Mouse (Mus musculus) midbrain, embryonic 10.5 days (tissue): Measurements from ENCODE around the gene Lemd1. TPM values are rescaled to one million over a fixed set of nuclear protein-coding genes. Genes with fewer than 3 reads are reported as not detected.
"Not testable (repeated sequence)": the region's sequence is repeated elsewhere in the genome, so short reads cannot be mapped to it uniquely, and the experiment has no call there.

Experiments used
- DNase-seq: peaks from one replicate; pipeline ENCODE4 v3.0.0-alpha.2; 2017; ENCODE audit warnings: low spot score
- H3K27ac ChIP-seq: fragments of 300-500 bp; sonication (generic); replicated peaks from 2 replicates; pipeline ENCODE4 v1.5.1; 2016; ENCODE audit warnings: mild to moderate bottlenecking
- H3K27me3 ChIP-seq: fragments of 300-500 bp; sonication (generic); 2 replicates; pipeline ENCODE4 v1.6.1; 2016; ENCODE audit warnings: low read depth, mild to moderate bottlenecking; ENCODE audit not compliant: poor library complexity, severe bottlenecking
- H3K36me3 ChIP-seq: fragments of 300-500 bp; sonication (generic); 2 replicates; pipeline ENCODE4 v1.6.1; 2016; ENCODE audit warnings: mild to moderate bottlenecking, moderate library complexity
- H3K4me1 ChIP-seq: fragments of 300-500 bp; sonication (generic); 2 replicates; pipeline ENCODE4 v1.6.1; 2016
- H3K4me3 ChIP-seq: fragments of 300-500 bp; sonication (generic); 2 replicates; pipeline ENCODE4 v1.5.1; 2016; ENCODE audit warnings: mild to moderate bottlenecking, moderate library complexity
- H3K9me3 ChIP-seq: fragments of 300-500 bp; sonication (generic); replicated peaks from 2 replicates; pipeline ENCODE4 v1.6.1; 2016; ENCODE audit warnings: mild to moderate bottlenecking
- WGBS: fragments of 180-500 bp; shearing (Covaris S2); methylation state at CpG from one replicate; pipeline ENCODE4 v1.1.7; 2016; 5-methylcytosine and 5-hydroxymethylcytosine counted together
- polyA plus RNA-seq: library from polyadenylated mRNA; unstranded; fragments of >200 nt; fragmentation: Nextera tagmentation; extraction: Ambion mirVana; gene quantifications from 2 replicates; pipeline ENCODE4 v1.2.1, GENCODE M21; 2016

Lemd1 gene
- polyA plus RNA-seq, 1 experiment from 2014 or later: 6.2 TPM

DNA sequence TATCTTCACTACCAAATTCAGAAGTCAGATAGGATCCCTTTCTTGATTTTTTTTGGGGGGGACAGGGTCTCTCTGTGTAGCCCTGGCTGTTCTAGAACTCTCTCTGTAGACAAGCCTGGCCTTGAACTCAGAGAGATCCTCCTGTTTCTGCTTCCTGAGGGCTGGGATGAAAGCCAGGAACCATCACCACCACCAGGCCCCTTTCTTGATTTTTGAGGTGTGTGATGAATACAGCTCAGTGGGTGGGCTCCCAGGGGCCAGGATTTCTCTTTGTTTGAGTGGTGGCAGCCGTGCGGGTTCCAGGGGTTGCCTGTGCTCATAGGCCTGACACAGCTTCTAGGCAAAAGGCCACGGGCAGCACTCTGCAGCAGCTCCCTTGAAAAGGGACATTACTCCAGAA, 80.0 kb downstream of the Lemd1 start:
- 83% methylated on average over 3 of the region's 3 CpGs for WGBS
- Histone ChIP-seq H3K36me3 (no peaks in the 10 kb centered on the region), H3K27ac (no peak overlapping the region), H3K9me3 (no peaks in the 10 kb centered on the region), H3K4me3 (no peak overlapping the region), H3K27me3 (no peaks in the 10 kb centered on the region), H3K4me1 (peaks cover 28% of the 10 kb centered on the region)
- no peak for DNase-seq

DNA sequence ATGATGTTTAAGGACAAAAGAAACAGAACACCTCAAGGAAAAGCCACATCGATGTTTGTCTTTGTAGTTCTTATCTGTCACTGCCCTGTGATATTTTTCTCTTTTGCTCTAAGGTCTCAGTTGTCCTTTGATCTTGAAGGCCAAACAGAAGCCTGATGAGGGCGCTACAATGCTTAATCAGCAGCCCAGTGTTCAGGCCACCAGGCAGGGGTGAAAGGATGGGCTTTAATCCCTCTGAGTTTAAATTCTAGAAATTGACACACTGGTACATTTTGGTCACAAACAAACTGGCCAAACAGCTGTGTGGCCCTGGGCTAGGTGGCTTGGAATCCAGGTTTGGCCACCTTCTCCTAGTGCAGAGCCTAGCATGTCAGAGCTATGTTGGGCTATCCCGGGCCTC, 85.5 kb downstream of the Lemd1 start:
- no peak for DNase-seq
- no peak overlapping the region for H3K4me3 ChIP-seq
- 0 out of 2 replicates have a peak overlapping the region, but pooled peaks have one; percentile 9 for H3K27ac ChIP-seq
- H3K4me1 ChIP-seq: peaks cover 18% of the 10 kb centered on the region
- no peaks in the 10 kb centered on the region for H3K9me3 ChIP-seq
- 76% methylated on average over 3 of the region's 3 CpGs for WGBS
- H3K27me3 ChIP-seq: peaks cover 5% of the 10 kb centered on the region; the same call in 1 of the 2 replicates
- no peaks in the 10 kb centered on the region for H3K36me3 ChIP-seq

DNA sequence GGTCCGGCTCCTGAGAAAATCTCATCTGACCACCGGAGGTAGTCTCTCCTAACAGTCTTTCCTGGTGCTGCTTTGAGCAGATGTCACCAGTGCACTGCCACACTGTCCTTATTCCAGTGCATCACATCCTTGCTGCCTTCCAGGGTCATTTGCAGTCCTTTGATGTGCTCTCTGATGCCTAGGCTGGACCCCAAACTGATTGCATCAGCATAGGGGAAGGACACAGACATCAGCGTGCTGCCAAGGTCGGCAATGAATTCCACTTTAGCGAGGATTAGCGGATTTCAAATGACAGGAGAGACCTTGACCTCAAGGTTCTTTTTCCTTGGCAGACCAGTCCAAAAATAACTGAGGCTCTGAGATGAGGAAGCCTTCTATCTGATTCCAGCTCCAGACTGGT, 85.9 kb downstream of the Lemd1 start:
- WGBS: 85% methylated on average over 6 of the region's 6 CpGs
- DNase-seq: no peak
- H3K36me3 ChIP-seq: no peaks in the 10 kb centered on the region
- H3K27ac ChIP-seq: 0 out of 2 replicates have a peak overlapping the region, but pooled peaks have one; percentile 9
- H3K9me3 ChIP-seq: no peaks in the 10 kb centered on the region
- H3K27me3 ChIP-seq: peaks cover 7% of the 10 kb centered on the region
- no peak overlapping the region for H3K4me3 ChIP-seq
- H3K4me1 ChIP-seq: peaks cover 22% of the 10 kb centered on the region

DNA sequence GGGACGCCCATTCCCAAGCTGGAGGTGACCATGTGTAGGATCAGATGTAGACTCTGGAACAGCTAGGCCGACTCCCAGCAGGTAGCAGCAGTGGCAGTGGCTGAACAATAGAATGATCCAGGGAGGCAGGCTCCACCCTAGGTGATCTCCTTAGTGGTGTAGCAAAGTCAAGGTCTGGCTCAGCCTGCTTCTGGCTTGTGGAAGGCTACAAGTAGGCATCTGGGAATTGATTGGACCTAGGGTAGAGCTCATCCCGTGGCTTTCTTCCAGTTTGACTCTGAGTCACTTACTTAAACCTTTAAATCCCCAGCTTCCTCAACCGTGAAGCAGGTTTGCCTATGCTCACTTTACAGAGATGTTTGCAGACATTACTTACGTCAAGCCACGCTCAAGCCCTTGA, 89.4 kb downstream of the Lemd1 start:
- 77% methylated on average over 6 of the region's 6 CpGs for WGBS
- H3K27ac ChIP-seq: not testable (repeated sequence)

DNA sequence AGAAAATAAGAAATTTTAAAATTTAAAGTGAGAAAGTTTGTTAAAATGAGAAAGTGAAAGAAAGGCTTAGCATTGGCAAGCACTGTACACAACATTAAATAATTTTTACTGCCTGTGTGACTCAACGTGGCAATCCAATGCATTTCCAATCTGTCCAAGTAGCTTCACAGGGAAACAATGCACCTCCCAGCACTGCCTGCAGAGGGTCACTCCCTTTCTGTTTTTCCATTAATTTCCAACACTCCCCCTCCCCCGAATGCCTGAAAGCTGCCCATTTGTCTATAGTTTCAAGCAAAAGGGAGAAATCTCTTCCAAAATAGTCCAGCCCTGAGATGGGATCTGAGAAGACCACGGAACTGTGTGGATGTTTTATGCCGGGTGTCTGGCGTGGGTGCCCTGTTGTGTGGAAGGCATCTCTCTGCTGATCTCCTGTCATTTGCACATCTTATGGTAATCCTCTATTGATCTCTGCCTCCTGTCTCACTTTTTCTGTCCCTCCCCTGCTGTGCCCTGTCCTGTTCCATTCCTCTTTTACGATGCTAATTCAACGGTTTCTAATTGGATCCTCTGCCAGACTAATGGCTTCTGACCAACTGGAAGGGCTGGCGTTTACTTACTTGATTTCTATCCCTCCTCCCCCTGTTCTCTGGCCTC, 90.4 kb downstream of the Lemd1 start:
- Histone ChIP-seq H3K27me3 (peaks cover 40% of the 10 kb centered on the region), H3K4me3 (no peak overlapping the region; the same call in 1 of the 2 replicates), H3K36me3 (no peaks in the 10 kb centered on the region), H3K9me3 (no peaks in the 10 kb centered on the region), H3K4me1 (peaks cover 48% of the 10 kb centered on the region), H3K27ac (peak overlapping the region; percentile 80)
- 9% methylated on average over 8 of the region's 8 CpGs for WGBS
- DNase-seq: peak; percentile 44

More for the DNA sequence above, 89.4 kb downstream of the Lemd1 start:
- not testable (repeated sequence) for H3K36me3 ChIP-seq, H3K9me3 ChIP-seq, H3K4me3 ChIP-seq, DNase-seq
- Histone ChIP-seq H3K27me3 (peaks cover 29% of the 10 kb centered on the region), H3K4me1 (peaks cover 44% of the 10 kb centered on the region)

DNA sequence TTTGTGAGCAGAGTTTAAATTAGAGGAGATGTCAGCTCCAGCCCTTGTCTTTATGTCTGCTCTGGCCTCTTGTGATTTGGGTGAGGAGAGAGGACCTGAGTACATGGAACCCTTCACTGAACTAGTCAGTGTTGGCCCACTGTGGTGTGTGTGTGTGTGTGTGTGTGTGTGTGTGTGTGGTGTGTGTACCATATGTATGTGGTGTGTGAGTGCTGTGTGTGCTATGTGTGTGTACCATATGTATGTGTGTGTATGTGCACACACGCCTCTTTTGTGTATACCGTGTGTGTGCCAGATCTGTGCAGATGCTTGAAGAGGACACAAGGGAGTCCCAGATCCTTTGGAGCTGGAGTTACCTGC, 90.9 kb downstream of the Lemd1 start:
- Histone ChIP-seq H3K36me3 (no peaks in the 10 kb centered on the region), H3K9me3 (no peaks in the 10 kb centered on the region), H3K27me3 (peaks cover 45% of the 10 kb centered on the region), H3K4me1 (peaks cover 48% of the 10 kb centered on the region), H3K27ac (peak overlapping the region; percentile 80), H3K4me3 (no peak overlapping the region)
- no peak for DNase-seq
- WGBS: 72% methylated on average over 2 of the region's 2 CpGs

DNA sequence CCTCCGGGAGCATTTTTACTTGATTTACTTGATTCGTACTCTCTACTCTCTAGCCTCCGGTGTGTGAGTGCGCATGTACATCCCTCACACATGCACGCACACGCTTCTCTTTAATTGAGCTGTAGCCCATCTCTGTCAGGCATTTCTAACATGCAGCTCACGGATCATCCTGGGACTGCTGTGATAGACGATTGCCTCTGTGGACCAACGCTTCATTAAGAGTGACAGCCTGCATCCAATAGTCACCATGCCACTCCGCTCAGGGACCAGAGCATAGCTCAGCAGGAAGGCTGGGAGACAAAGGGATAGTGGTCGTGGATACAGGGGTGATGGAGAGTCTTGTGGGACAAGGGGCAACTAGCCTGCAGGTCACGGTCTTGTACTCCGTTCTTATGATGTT, 91.8 kb downstream of the Lemd1 start:
- peaks cover 48% of the 10 kb centered on the region for H3K27me3 ChIP-seq
- H3K36me3 ChIP-seq: no peaks in the 10 kb centered on the region
- peak overlapping the region; percentile 80 for H3K27ac ChIP-seq
- H3K4me1 ChIP-seq: peaks cover 56% of the 10 kb centered on the region
- DNase-seq: no peak
- 57% methylated on average over 13 of the region's 13 CpGs for WGBS
- H3K4me3 ChIP-seq: no peak overlapping the region
- no peaks in the 10 kb centered on the region for H3K9me3 ChIP-seq

DNA sequence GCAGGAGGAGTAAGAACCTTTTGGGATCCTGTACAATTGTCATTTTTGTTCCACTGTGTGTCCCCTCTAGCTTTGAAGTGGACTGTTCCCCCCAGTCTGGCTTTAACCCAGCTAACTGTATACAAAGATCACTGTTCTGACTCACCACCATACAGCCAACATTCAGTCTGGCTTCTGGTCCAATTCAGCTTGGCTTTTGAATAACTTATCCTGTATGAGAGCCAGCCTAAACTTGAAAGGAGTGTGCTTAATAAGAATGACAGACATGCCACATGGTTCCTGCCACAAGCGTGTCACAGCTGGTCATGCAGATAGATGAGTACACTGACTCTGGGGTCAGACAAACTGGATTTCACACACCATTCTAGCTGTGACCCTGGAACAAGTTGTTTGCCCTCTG, 95.5 kb downstream of the Lemd1 start:
- no peaks in the 10 kb centered on the region for H3K9me3 ChIP-seq
- 94% methylated on average over 1 of the region's 1 CpGs for WGBS
- peaks cover 56% of the 10 kb centered on the region for H3K27me3 ChIP-seq
- no peaks in the 10 kb centered on the region for H3K36me3 ChIP-seq
- H3K4me1 ChIP-seq: peaks cover 80% of the 10 kb centered on the region
- H3K4me3 ChIP-seq: no peak overlapping the region
- peak overlapping the region; percentile 6; the same call in 1 of the 2 replicates for H3K27ac ChIP-seq
- DNase-seq: no peak

DNA sequence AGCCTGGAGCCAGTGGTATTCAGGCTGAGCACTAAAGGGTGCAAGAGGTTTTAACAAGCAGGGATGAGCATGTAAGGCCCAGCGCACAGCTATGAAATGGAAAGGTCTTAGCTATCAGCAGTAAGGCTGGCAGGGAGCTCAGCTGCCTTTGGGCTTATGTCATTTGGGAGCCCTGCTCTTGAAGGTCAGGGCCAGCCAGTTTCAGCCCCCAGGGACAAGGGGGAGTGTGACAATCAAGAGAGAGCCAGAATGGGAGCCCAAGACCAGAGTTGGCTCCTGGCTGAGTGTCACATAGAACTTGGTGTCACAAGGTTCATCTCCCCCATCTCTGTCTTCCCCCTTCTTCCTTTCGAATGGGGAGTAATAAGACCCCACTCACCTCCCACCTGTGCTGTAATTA, 96.2 kb downstream of the Lemd1 start:
- Histone ChIP-seq H3K4me3 (no peak overlapping the region), H3K27ac (peak overlapping the region; percentile 57; the same call in 1 of the 2 replicates), H3K9me3 (no peaks in the 10 kb centered on the region), H3K27me3 (peaks cover 53% of the 10 kb centered on the region), H3K4me1 (peaks cover 80% of the 10 kb centered on the region), H3K36me3 (no peaks in the 10 kb centered on the region)
- 69% methylated on average over 2 of the region's 2 CpGs for WGBS
- no peak for DNase-seq

DNA sequence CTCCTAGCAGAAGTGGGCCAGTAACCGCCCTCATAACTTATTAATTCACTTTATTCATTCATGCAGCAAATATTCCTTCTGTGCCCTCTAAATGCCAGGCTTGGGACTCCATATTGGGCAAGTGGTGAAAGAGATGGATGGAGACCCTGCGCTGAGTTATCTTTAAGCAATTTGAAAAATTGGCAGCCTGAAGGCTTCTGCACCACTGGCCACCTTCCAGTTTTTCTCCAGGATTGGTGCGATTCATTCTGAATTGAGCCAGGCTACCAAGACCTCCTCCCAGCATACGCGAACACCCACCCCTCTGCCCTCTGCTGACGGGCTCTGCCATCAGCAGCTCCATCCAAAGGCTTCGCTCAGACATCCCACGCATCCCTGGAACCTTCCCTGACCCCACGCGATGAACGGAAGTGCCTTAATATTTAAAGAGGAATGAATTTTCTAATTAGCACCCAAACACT, 96.8 kb downstream of the Lemd1 start:
- Histone ChIP-seq H3K36me3 (no peaks in the 10 kb centered on the region), H3K4me1 (peaks cover 80% of the 10 kb centered on the region), H3K4me3 (0 out of 2 replicates have a peak overlapping the region, but pooled peaks have one; percentile 2), H3K27ac (peak overlapping the region; percentile 57; the same call in 1 of the 2 replicates), H3K27me3 (peaks cover 51% of the 10 kb centered on the region), H3K9me3 (no peaks in the 10 kb centered on the region)
- peak; percentile 41 for DNase-seq
- WGBS: 14% methylated on average over 11 of the region's 11 CpGs

DNA sequence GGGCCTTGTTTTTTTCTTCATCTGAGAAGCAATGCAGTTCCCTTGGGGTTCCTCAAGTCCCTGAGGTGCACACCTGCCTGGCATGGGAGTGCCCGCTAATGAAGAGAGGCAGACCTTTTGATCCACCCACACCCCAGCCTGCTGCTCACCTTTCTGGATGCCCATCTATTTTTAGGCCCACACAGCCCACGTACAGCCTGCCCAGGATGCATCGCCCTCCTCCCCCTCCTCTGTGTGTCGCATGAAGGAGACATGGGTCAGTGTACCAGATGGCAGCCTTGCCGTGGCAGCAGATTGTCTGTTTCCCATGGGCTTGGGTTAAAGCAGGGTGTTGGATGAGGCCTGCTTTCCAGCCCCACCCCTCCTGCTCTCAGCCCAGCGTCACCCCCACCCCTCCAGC, 98.7 kb downstream of the Lemd1 start:
- peaks cover 70% of the 10 kb centered on the region for H3K4me1 ChIP-seq
- no peak overlapping the region for H3K4me3 ChIP-seq
- H3K9me3 ChIP-seq: no peaks in the 10 kb centered on the region
- peaks cover 40% of the 10 kb centered on the region for H3K27me3 ChIP-seq
- H3K36me3 ChIP-seq: no peaks in the 10 kb centered on the region
- no peak for DNase-seq
- H3K27ac ChIP-seq: peak overlapping the region; percentile 53
- 77% methylated on average over 6 of the region's 6 CpGs for WGBS

DNA sequence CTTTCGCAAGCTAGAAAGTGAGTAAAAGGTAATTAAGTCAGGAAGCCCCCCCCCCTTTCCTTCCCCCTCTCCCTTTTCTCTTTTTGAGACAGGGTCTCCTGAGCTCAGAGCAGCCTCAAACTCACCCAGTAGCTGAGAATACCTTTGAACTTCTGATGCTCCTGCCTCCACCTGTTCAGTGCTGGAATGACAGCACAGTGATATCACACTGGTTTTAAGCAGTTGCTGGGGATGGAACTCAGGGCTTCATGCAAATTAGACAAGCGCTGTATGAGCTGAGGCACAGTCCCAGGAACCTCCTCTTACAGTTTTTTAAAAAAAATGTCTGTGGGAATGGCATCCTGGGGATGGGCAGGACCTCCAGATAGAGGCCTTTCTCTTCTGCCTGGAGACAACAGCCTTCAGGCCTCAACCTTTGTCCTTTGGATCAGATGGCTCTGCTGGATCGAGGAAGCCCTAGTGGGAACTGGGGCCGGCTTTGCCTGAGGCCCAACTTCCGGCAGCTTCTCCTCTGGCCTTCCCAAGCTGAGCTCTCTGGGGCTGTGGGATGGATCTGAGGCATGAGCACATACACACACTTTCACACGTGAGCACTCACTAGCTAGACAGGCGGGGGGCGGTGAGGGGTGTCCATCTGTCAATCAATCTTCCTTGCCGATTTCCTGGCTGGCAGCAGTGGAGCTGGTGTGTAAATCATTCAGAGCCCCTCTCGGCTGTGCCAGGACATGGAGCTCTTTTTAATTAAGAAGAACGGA, 99.9 kb downstream of the Lemd1 start:
- H3K36me3 ChIP-seq: no peaks in the 10 kb centered on the region
- H3K4me3 ChIP-seq: no peak overlapping the region
- DNase-seq: peak; percentile 42
- peaks cover 75% of the 10 kb centered on the region for H3K4me1 ChIP-seq
- 43% methylated on average over 11 of the region's 11 CpGs for WGBS
- H3K27ac ChIP-seq: peak overlapping the region; percentile 53
- H3K27me3 ChIP-seq: peaks cover 38% of the 10 kb centered on the region
- H3K9me3 ChIP-seq: no peaks in the 10 kb centered on the region

DNA sequence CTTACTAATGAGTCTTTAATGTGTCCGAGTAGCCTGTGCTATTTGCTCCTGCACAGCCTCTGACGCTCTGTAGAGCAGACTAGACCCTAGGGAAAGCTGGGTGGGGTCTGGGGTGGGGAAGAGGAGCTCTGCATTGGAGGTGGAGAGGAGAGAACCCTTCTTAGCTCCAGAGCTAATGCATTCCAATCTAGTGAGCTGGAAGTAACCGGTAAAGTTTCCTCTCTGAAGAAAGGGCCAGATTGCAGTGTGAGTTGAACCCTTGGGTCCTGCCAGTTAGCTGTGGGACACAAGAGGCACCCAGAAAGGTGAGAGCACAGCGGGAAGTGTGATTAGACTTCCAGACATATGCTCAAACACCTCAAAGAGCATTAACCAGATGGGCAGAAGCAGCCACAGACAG, 100.5 kb downstream of the Lemd1 start:
- WGBS: 63% methylated on average over 4 of the region's 4 CpGs
- no peaks in the 10 kb centered on the region for H3K36me3 ChIP-seq
- peaks cover 76% of the 10 kb centered on the region for H3K4me1 ChIP-seq
- no peak for DNase-seq
- peak overlapping the region; percentile 53 for H3K27ac ChIP-seq
- no peak overlapping the region for H3K4me3 ChIP-seq
- H3K9me3 ChIP-seq: no peaks in the 10 kb centered on the region
- H3K27me3 ChIP-seq: peaks cover 38% of the 10 kb centered on the region
